Mouse (Mus musculus) heart, postnatal 0 days (tissue): Measurements from ENCODE around the gene Dnajc10.

Experiments used
- CTCF ChIP-seq: IDR thresholded peaks from 2 replicates; pipeline ENCODE4 v1.5.1; 2016; ENCODE audit warnings: antibody characterized with exemption, control low read depth, low read depth
- EP300 ChIP-seq: IDR thresholded peaks from 2 replicates; pipeline ENCODE4 v1.6.1; 2016; ENCODE audit warnings: antibody characterized with exemption, low read depth

DNA sequence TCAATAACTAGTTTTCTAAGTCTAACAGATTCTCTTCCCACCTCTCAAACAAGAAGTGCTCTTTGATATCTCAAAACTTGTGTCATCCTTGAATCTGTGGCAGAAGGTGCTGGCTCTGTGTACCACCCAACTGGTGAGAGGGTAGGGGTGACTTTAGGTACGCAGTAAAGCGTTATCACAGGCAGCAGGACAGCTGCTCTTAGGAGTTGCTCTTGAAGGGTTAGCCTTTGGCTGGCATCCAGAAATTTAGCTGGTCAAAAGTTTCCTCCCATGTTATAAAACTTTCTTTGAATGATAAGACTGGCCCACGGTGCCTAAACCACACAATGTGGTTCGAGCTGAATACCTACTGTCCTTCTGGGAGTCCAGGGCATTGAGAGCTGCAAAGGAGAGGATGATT is 4.5 kb upstream of the Dnajc10 start:
- TF ChIP-seq CTCF (no peak), EP300 (no peak)
